Mouse (Mus musculus) liver, embryonic 14.5 days (tissue): ENCODE data around the gene Mkks.

Experiments
- CTCF ChIP-seq: IDR thresholded peaks from 2 replicates; pipeline ENCODE4 v1.5.1; 2016; ENCODE audit warnings: antibody characterized with exemption, low read depth, control low read depth
- EP300 ChIP-seq: IDR thresholded peaks from 2 replicates; pipeline ENCODE4 v1.6.1; 2016; ENCODE audit warnings: antibody characterized with exemption, low read depth

DNA sequence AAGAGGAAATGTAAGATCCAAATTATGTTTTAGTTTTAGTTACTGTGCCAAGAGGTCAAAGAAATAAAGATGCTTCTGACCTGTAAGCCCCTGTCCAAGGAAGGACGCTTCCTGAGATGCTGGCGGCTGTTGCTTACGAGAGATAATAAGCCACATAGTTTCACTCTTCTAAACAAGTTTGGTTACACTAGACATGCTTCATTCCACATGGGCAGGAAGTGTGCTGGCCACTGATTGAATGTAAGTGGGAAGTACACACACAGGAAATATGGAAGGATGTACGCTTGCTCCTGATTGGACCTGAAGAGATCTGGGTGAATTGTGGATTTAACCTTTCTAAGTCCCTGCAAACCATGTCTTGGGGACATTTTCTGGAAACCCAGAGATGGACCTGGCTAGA lies 63.6 kb downstream of the Mkks start:
- no peak for TF ChIP-seq CTCF
- no peak for TF ChIP-seq EP300
